Mouse (Mus musculus) CH12.LX (cell line): ENCODE data around the gene Jmy.

Experiments
- CTCF ChIP-seq, 2 experiments: IDR thresholded peaks in 1 of 2; conservative IDR thresholded peaks in 1 of 2; 2 replicates each; pipeline ENCODE4 v1.5.1; 2011 to 2012; ENCODE audit warnings: low read depth in 2 of 2, low read length in 2 of 2, improper control_type of control experiment in 1 of 2, inconsistent platforms in 1 of 2, mild to moderate bottlenecking in 1 of 2, moderate library complexity in 1 of 2
- ELF1 ChIP-seq: IDR thresholded peaks from 2 replicates; pipeline ENCODE4 v1.6.1; 2014; ENCODE audit warnings: low read depth, mild to moderate bottlenecking, inconsistent platforms, low read length, improper control_type of control experiment
- EP300 ChIP-seq: IDR thresholded peaks from 2 replicates; pipeline ENCODE4 v1.6.1; 2011; ENCODE audit warnings: low read length, improper control_type of control experiment
- JUND ChIP-seq: conservative IDR thresholded peaks from 2 replicates; pipeline ENCODE4 v1.6.1; 2011; ENCODE audit warnings: low read depth, low read length, improper control_type of control experiment
- MAX ChIP-seq: IDR thresholded peaks from 2 replicates; pipeline ENCODE4 v1.6.1; 2011; ENCODE audit warnings: low read length, improper control_type of control experiment
- PAX5 ChIP-seq: IDR thresholded peaks from 2 replicates; pipeline ENCODE4 v1.6.1; 2012; ENCODE audit warnings: low read length, inconsistent platforms, mixed read lengths
- POLR2A ChIP-seq: IDR thresholded peaks from 2 replicates; pipeline ENCODE4 v1.6.1; 2011; ENCODE audit warnings: low read depth, mild to moderate bottlenecking, improper control_type of control experiment, low read length
- SIN3A ChIP-seq: IDR thresholded peaks from 2 replicates; pipeline ENCODE4 v1.6.1; 2012; ENCODE audit warnings: low read length, improper control_type of control experiment, inconsistent platforms
- SMC3 ChIP-seq: IDR thresholded peaks from 2 replicates; pipeline ENCODE4 v1.6.1; 2011; ENCODE audit warnings: low read depth, low read length, improper control_type of control experiment
- ZMIZ1 ChIP-seq: IDR thresholded peaks from 2 replicates; pipeline ENCODE4 v1.6.1; 2012; ENCODE audit warnings: low read depth, mild to moderate bottlenecking, inconsistent platforms, low read length, improper control_type of control experiment

GRCm38 (mm10) chr13:93510447-93511180 lies 11.0 kb upstream of the Jmy start:
- TF ChIP-seq ZMIZ1, result no peak
- no peak for TF ChIP-seq POLR2A
- TF ChIP-seq ELF1, result no peak
- no peak for TF ChIP-seq CTCF (conservative IDR thresholded peaks at IDR 0.05 in 1 of 2, IDR thresholded peaks at IDR 0.05 in 1 of 2; ENCODE audit: low read depth in 2 of 2, low read length in 2 of 2)
- no peak for TF ChIP-seq SIN3A
- no peak for TF ChIP-seq EP300
- no peak for TF ChIP-seq JUND
- no peak for TF ChIP-seq MAX
- TF ChIP-seq SMC3, result no peak
- no peak for TF ChIP-seq PAX5
